Mouse (Mus musculus): ENCODE measurements around the gene Kalrn. TPM values are rescaled to one million over a fixed set of nuclear protein-coding genes. Genes with fewer than 3 reads are reported as not detected.

The Kalrn gene
- polyA plus RNA-seq, 1 experiment from 2014 or later, result 38.5 TPM

DNA sequence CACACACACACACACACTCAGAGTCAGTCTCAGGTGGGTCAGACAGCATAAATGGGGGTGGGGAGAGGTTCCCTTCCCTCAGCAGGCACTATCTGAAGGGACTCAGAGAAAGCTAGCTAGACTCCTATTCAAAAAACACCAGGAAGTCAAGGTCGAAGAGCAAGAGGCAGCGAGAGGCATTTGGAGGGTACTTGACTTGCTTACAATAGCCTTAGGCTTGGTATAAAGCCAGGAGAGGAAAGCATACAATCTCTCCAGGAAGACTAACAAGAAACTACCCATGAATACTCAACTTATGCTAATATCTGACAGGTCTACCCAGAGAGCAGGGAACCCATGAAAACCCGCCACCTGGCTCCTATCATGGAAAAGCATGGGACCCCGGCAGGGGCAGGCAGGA, 543.0 kb downstream of the Kalrn start:
- no peak overlapping the region for H3K9ac ChIP-seq (replicated peaks)
- H3K9me3 ChIP-seq, result no peaks in the 10 kb centered on the region
- H3K4me1 ChIP-seq (replicated peaks), result no peaks in the 10 kb centered on the region
- H3K27me3 ChIP-seq, result no peaks in the 10 kb centered on the region
- H3K4me3 ChIP-seq (replicated peaks), result no peak overlapping the region
- ATAC-seq, result no peak
- WGBS, result 81% methylated on average over 4 of the region's 4 CpGs
- no peak overlapping the region for H3K27ac ChIP-seq
- H3K4me2 ChIP-seq (replicated peaks), result no peak overlapping the region
- peaks cover 85% of the 10 kb centered on the region for H3K36me3 ChIP-seq

GRCm38 (mm10) chr16:34029790-34030189, 543.5 kb downstream of the Kalrn start:
- H3K4me1 ChIP-seq (replicated peaks), result no peaks in the 10 kb centered on the region
- H3K9me3 ChIP-seq, result no peaks in the 10 kb centered on the region
- H3K4me2 ChIP-seq (replicated peaks), result no peak overlapping the region
- H3K9ac ChIP-seq (replicated peaks), result no peak overlapping the region
- no peak for ATAC-seq
- H3K27ac ChIP-seq, result no peak overlapping the region
- peaks cover 79% of the 10 kb centered on the region for H3K36me3 ChIP-seq
- WGBS, result 93% methylated on average over 5 of the region's 5 CpGs
- H3K27me3 ChIP-seq, result no peaks in the 10 kb centered on the region
- no peak overlapping the region for H3K4me3 ChIP-seq (replicated peaks)

DNA sequence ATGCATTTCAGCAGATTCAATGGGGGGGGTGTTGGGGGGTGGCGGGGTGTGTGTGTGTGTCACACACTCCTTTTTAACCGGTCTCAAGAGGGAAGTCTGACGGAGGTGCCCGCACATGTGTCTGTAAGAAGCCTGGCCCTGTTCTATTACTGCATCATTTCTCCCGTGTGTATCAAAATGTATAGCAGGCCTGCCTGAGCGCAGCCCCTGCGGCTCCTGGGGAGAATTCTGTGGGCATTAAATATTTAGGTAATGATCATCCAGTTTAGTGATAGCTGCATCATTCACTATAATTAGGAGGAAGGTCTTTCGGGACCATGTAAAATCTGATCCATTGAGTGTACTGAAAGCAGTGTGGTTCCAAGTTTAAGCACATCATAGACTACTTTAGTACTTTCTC, 556.1 kb downstream of the Kalrn start:
- Histone ChIP-seq H3K9ac (replicated peaks) (no peak overlapping the region), H3K36me3 (peaks cover 56% of the 10 kb centered on the region), H3K4me1 (replicated peaks) (no peaks in the 10 kb centered on the region), H3K27me3 (no peaks in the 10 kb centered on the region), H3K4me2 (replicated peaks) (no peak overlapping the region), H3K27ac (no peak overlapping the region), H3K4me3 (replicated peaks) (no peak overlapping the region), H3K9me3 (no peaks in the 10 kb centered on the region)
- 90% methylated on average over 8 of the region's 8 CpGs for WGBS
- no peak for ATAC-seq

DNA sequence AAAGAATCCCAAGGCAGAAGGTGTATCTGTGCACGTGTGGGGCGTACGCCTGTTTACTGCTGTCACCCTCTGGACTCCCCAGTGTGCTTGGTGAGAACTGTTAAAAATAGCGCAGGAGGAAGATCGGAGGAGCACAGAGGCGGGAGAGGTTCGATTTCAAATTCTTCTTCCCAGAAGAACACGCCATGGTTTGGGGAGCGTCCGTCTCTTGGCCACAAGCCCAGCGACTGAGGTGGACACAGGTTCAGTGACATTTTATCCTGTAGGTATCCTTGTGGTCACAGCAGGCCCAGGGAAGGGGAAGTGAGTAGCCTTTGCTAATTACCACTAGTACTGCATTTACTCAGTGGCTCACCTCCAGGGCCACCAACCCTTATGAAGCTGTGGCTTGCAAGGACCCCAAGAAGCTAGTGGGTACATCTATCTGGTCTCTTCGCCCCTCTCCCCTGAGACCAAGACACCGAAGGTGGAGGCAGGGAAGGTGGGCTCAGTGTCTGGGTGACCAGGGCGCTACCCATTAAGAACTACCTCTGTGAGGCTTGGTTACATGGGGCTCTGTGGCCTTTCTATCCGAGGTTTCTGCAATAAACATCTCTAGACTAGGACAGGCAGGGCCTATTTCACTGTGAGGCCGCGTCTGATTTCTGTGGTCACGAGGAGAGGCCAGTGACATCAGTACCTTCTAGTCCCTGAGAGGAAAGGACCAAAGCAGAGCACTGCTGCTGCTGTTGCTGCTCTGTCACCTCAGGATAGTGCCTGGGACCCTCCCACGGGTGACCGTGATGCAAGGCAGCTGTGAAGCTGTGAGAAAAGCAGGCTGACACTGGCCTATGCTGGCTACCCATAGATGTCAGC, 561.1 kb downstream of the Kalrn start:
- Histone ChIP-seq H3K4me3 (replicated peaks) (no peak overlapping the region), H3K9me3 (peaks cover 3% of the 10 kb centered on the region; the same call in 1 of the 2 replicates), H3K36me3 (peaks cover 88% of the 10 kb centered on the region), H3K27me3 (no peaks in the 10 kb centered on the region), H3K9ac (replicated peaks) (no peak overlapping the region), H3K4me1 (replicated peaks) (no peaks in the 10 kb centered on the region), H3K4me2 (replicated peaks) (no peak overlapping the region), H3K27ac (no peak overlapping the region)
- WGBS, result 94% methylated on average over 20 of the region's 20 CpGs
- ATAC-seq, result no peak

DNA sequence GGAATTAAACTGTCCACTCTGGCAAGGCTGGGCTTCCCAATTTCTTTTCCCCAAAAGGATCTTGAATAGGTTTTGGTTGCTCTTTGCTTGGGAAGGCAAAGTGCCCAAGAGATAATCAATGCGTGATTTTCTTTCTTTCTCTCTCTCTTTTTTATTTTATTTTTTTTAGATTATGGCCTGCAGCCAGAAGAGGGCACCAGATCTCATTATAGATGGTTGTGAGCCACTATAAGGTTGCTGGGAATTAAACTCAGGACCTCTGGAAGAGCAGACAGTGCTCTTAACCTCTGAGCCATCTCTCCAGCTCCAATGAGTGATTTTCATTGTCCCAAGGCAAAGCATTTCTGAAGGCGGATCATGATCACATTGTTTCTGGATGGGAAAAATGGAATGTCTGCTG, 563.8 kb downstream of the Kalrn start:
- H3K27me3 ChIP-seq, result no peaks in the 10 kb centered on the region
- WGBS, result 91% methylated on average over 2 of the region's 2 CpGs
- no peak overlapping the region for H3K4me3 ChIP-seq (replicated peaks)
- H3K9ac ChIP-seq (replicated peaks), result no peak overlapping the region
- H3K4me2 ChIP-seq (replicated peaks), result no peak overlapping the region
- H3K36me3 ChIP-seq, result peaks cover 74% of the 10 kb centered on the region
- peaks cover 3% of the 10 kb centered on the region; the same call in 1 of the 2 replicates for H3K9me3 ChIP-seq
- no peak for ATAC-seq
- no peak overlapping the region for H3K27ac ChIP-seq
- peaks cover 10% of the 10 kb centered on the region for H3K4me1 ChIP-seq (replicated peaks)

- no peaks in the 10 kb centered on the region for H3K27me3 ChIP-seq
- ATAC-seq, result no peak
- H3K9ac ChIP-seq (replicated peaks), result no peak overlapping the region
- H3K4me3 ChIP-seq (replicated peaks), result no peak overlapping the region
- 0 out of 2 replicates have a peak overlapping the region, but pooled peaks have one; percentile 84 for H3K27ac ChIP-seq
- WGBS, result 96% methylated on average over 3 of the region's 3 CpGs
- H3K9me3 ChIP-seq, result peaks cover 3% of the 10 kb centered on the region; the same call in 1 of the 2 replicates
- peaks cover 25% of the 10 kb centered on the region for H3K4me1 ChIP-seq (replicated peaks)
- H3K36me3 ChIP-seq, result peaks cover 46% of the 10 kb centered on the region
- H3K4me2 ChIP-seq (replicated peaks), result no peak overlapping the region
Measured at GRCm38 (mm10) chr16:34005986-34006385, 567.3 kb downstream of the Kalrn start.

GRCm38 (mm10) chr16:34004128-34004578, 569.2 kb downstream of the Kalrn start:
- Histone ChIP-seq H3K36me3 (peaks cover 27% of the 10 kb centered on the region), H3K9me3 (no peaks in the 10 kb centered on the region), H3K4me1 (replicated peaks) (peaks cover 29% of the 10 kb centered on the region), H3K4me3 (replicated peaks) (no peak overlapping the region), H3K9ac (replicated peaks) (no peak overlapping the region; the same call in 1 of the 2 replicates), H3K4me2 (replicated peaks) (no peak overlapping the region), H3K27ac (peak overlapping the region; percentile 84), H3K27me3 (no peaks in the 10 kb centered on the region)
- peak; percentile 94 for ATAC-seq
- WGBS, result 18% methylated on average over 4 of the region's 4 CpGs

DNA sequence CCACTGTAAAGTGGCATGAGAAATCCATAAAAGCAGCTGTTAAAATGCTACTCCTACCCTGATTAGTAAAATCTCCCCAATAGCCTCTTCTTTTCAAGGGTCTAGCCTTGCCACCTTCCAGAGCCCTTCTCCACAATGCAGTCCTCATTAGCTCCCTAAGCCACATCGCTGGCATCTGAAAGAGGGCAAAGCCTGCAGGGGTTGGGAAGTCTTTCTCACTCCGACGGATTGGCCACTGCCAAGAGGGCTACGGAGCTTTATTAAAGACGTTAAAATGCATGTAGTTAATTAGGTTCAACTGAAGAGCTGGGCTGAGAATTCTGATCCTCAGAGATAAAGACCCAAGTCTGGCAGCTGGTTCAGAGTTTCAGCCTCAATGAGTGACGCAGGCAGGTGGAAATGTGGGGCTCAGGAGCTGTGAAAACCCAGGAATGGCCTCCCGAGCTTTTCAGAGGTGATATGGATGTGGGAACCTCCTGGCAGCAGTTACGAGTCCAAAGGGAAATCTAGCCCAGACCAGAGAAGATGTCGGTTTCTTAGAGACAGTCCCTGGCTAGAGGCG, 569.7 kb downstream of the Kalrn start:
- H3K4me2 ChIP-seq (replicated peaks), result no peak overlapping the region
- no peak overlapping the region for H3K4me3 ChIP-seq (replicated peaks)
- H3K9ac ChIP-seq (replicated peaks), result no peak overlapping the region
- no peaks in the 10 kb centered on the region for H3K27me3 ChIP-seq
- H3K27ac ChIP-seq, result peak overlapping the region; percentile 74
- WGBS, result 32% methylated on average over 10 of the region's 10 CpGs
- peak; percentile 43 for ATAC-seq
- no peaks in the 10 kb centered on the region for H3K9me3 ChIP-seq
- peaks cover 25% of the 10 kb centered on the region for H3K36me3 ChIP-seq
- peaks cover 29% of the 10 kb centered on the region for H3K4me1 ChIP-seq (replicated peaks)

- Histone ChIP-seq H3K4me1 (replicated peaks) (peaks cover 29% of the 10 kb centered on the region), H3K36me3 (0 out of 2 replicates have a peak, but pooled peaks cover 11% of the 10 kb centered on the region), H3K27ac (no peak overlapping the region), H3K4me3 (replicated peaks) (no peak overlapping the region), H3K4me2 (replicated peaks) (no peak overlapping the region), H3K9ac (replicated peaks) (no peak overlapping the region), H3K9me3 (no peaks in the 10 kb centered on the region), H3K27me3 (no peaks in the 10 kb centered on the region)
- no peak for ATAC-seq
- WGBS, result 80% methylated on average over 8 of the region's 8 CpGs
Measured at GRCm38 (mm10) chr16:34000715-34001114, 572.6 kb downstream of the Kalrn start.

DNA sequence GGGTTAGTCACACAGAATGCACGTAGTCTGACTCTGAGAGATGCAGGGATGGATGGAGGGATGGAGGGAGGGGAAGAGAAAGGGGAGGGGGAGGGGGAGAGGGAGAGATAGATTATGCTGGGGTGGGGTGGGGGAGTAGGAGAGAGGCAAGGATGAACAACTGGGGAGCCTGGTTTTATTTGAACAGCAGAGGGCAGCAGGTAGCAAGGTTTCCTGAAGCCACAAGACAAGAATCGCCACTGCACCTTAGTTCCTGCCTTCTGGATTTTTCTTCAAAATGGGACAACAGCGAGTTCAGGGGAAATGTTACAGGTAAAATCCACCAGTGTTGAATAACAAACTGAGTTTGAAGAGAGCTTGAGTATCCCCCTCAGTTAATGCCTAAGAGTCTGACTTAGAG, 573.9 kb downstream of the Kalrn start:
- no peak overlapping the region for H3K9ac ChIP-seq (replicated peaks)
- peaks cover 17% of the 10 kb centered on the region for H3K4me1 ChIP-seq (replicated peaks)
- H3K4me3 ChIP-seq (replicated peaks), result no peak overlapping the region
- H3K9me3 ChIP-seq, result no peaks in the 10 kb centered on the region
- 38% methylated on average over 3 of the region's 3 CpGs for WGBS
- H3K4me2 ChIP-seq (replicated peaks), result no peak overlapping the region
- H3K36me3 ChIP-seq, result no peaks in the 10 kb centered on the region
- H3K27me3 ChIP-seq, result no peaks in the 10 kb centered on the region
- no peak for ATAC-seq
- no peak overlapping the region for H3K27ac ChIP-seq

- Histone ChIP-seq H3K4me2 (replicated peaks) (no peak overlapping the region), H3K9ac (replicated peaks) (no peak overlapping the region), H3K4me3 (replicated peaks) (no peak overlapping the region), H3K36me3 (no peaks in the 10 kb centered on the region), H3K27ac (no peak overlapping the region), H3K4me1 (replicated peaks) (0 out of 2 replicates have a peak, but pooled peaks cover 4% of the 10 kb centered on the region), H3K9me3 (no peaks in the 10 kb centered on the region), H3K27me3 (no peaks in the 10 kb centered on the region)
- ATAC-seq, result no peak
- 87% methylated on average over 6 of the region's 6 CpGs for WGBS
Measured at GRCm38 (mm10) chr16:33998011-33998410, 575.3 kb downstream of the Kalrn start.

- Histone ChIP-seq H3K36me3 (peaks cover 3% of the 10 kb centered on the region; the same call in 1 of the 2 replicates), H3K4me1 (replicated peaks) (0 out of 2 replicates have a peak, but pooled peaks cover 16% of the 10 kb centered on the region), H3K27me3 (no peaks in the 10 kb centered on the region), H3K4me2 (replicated peaks) (no peak overlapping the region), H3K27ac (no peak overlapping the region), H3K4me3 (replicated peaks) (no peak overlapping the region), H3K9ac (replicated peaks) (no peak overlapping the region), H3K9me3 (no peaks in the 10 kb centered on the region)
- ATAC-seq, result no peak
- 8% methylated on average over 5 of the region's 5 CpGs for WGBS
Measured at GRCm38 (mm10) chr16:33996030-33996429, 577.3 kb downstream of the Kalrn start.
